Mouse (Mus musculus) small intestine, adult 2 months (tissue): Measurements from ENCODE around the gene Farp2. TPM values are rescaled to one million over a fixed set of nuclear protein-coding genes. Genes with fewer than 3 reads are reported as not detected.

ENCODE experiments used
- H3K27ac ChIP-seq: fragments of 200-500 bp; 2 replicates; pipeline ENCODE4 v1.5.1; 2012; ENCODE audit warnings: low read depth, low read length, control low read depth, inconsistent platforms; ENCODE audit not compliant: insufficient read depth
- H3K27me3 ChIP-seq: fragments of 200-500 bp; 2 replicates; pipeline ENCODE4 v1.6.1; 2012; ENCODE audit warnings: mild to moderate bottlenecking, moderate library complexity, low read length, inconsistent platforms; ENCODE audit not compliant: control insufficient read depth, insufficient read depth
- H3K36me3 ChIP-seq: fragments of 200-500 bp; 2 replicates; pipeline ENCODE4 v1.6.1; 2012; ENCODE audit warnings: mild to moderate bottlenecking, low read length, control low read depth, inconsistent platforms; ENCODE audit not compliant: control insufficient read depth, insufficient read depth
- H3K4me1 ChIP-seq: fragments of 200-500 bp; 2 replicates; pipeline ENCODE4 v1.6.1; 2012; ENCODE audit warnings: low read length, inconsistent platforms, mixed read lengths; ENCODE audit not compliant: control insufficient read depth, insufficient read depth, insufficient read length
- H3K4me3 ChIP-seq: fragments of 200-500 bp; 2 replicates; pipeline ENCODE4 v1.5.1; 2012; ENCODE audit warnings: low read depth, mild to moderate bottlenecking, control low read depth, inconsistent platforms, low read length, moderate library complexity
- CTCF ChIP-seq: fragments of 200-500 bp; IDR thresholded peaks from 2 replicates; pipeline ENCODE4 v1.5.1; 2012; ENCODE audit warnings: low read depth, mild to moderate bottlenecking, control low read depth, inconsistent platforms, low read length, moderate library complexity, mixed read lengths; ENCODE audit not compliant: insufficient replicate concordance, insufficient read length; ENCODE audit errors: extremely low read depth
- POLR2A ChIP-seq: fragments of 200-500 bp; IDR thresholded peaks from 2 replicates; pipeline ENCODE4 v1.6.1; 2012; ENCODE audit warnings: low read depth, mild to moderate bottlenecking, control low read depth, inconsistent platforms, low read length, moderate library complexity
- WGBS: fragments of 180-500 bp; shearing (Covaris S2); methylation state at CpG from one replicate; pipeline ENCODE4 v1.1.7; 2018; 5-methylcytosine and 5-hydroxymethylcytosine counted together
- polyA plus RNA-seq: library from polyadenylated mRNA; depleted of rRNA; stranded (reverse); fragments of >200 nt; gene quantifications from 2 replicates; pipeline ENCODE4 v1.2.3, GENCODE M21; 2012

The Farp2 gene
- polyA plus RNA-seq, 1 experiment, result 13.6 TPM

DNA sequence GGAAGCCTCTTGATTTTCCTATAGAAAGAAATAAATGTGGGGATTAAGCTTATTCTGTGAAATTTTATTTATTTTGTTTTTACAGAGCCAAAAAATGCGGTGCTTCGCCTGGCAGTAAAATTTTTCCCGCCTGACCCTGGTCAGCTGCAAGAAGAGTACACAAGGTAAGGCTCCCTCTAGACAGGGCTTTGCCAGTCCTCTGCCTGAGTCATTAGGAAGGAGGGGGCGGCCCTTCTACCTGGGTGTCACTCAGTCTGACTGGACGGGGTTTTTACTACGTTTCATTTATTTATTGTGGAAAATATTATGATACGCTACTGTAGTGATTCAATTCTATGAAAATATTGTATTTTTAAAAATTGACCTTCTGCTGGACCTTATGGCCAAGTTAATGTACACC is 51.3 kb downstream of the Farp2 start:
- no peaks in the 10 kb centered on the region for H3K27me3 ChIP-seq
- H3K4me3 ChIP-seq, result no peak overlapping the region
- 40% methylated on average over 7 of the region's 7 CpGs for WGBS
- no peak for TF ChIP-seq CTCF
- H3K4me1 ChIP-seq, result peaks cover 14% of the 10 kb centered on the region; the same call in 1 of the 2 replicates
- peak overlapping the region; percentile 44; the same call in 1 of the 2 replicates for H3K27ac ChIP-seq
- H3K36me3 ChIP-seq, result peaks cover 12% of the 10 kb centered on the region

- peaks cover 16% of the 10 kb centered on the region; the same call in 1 of the 2 replicates for H3K4me1 ChIP-seq
- H3K27ac ChIP-seq, result peak overlapping the region; percentile 44
- H3K4me3 ChIP-seq, result no peak overlapping the region
- no peaks in the 10 kb centered on the region for H3K27me3 ChIP-seq
- peaks cover 14% of the 10 kb centered on the region for H3K36me3 ChIP-seq
- TF ChIP-seq CTCF (no peak), POLR2A (no peak)
- 24% methylated on average over 1 of the region's 1 CpGs for WGBS
Observed at GRCm38 (mm10) chr1:93563649-93564048, 51.8 kb downstream of the Farp2 start.

DNA sequence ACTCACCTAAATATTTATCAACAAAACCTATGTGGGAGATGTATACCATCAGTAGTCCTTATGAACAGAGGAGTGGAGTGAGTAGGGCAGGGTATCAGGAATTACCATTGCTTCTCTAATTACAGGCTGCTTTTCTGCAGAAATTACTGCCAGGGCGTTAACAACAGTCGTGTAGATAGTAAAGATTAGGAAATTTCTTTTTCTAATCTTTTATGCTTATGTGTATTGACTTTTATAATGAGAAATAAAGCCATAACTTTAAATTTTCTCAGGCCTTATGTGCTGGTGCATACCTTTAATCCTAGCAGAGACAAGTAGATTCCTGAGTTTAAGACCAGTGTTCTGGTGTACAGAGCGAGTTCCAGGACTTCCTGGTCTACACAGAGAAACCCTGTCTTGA is 52.9 kb downstream of the Farp2 start:
- Histone ChIP-seq H3K4me3 (no peak overlapping the region), H3K27me3 (no peaks in the 10 kb centered on the region), H3K36me3 (peaks cover 16% of the 10 kb centered on the region), H3K27ac (no peak overlapping the region), H3K4me1 (peaks cover 16% of the 10 kb centered on the region; the same call in 1 of the 2 replicates)
- WGBS, result 55% methylated on average over 3 of the region's 3 CpGs
- no peak for TF ChIP-seq CTCF
- TF ChIP-seq POLR2A, result no peak

DNA sequence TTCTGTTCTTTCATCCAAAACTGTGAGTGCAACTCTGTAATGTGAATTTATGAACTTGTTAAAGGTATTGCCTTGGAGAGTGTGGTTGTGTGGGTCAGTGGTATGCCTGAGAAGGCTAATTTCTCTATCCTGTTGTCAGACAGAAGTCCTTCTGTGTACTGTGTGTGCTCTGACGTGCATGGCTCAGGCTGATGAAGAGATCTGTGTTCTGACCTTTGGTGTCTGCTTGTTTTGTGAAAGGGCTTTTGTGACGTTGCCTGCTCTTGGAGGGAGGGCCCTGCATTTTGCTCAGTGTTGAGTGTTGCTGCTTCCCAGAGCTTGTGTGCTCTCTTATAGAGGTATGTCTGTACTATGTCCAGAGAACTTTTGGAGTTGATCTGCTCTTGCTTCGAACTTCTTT is 55.1 kb downstream of the Farp2 start:
- Histone ChIP-seq H3K36me3 (peaks cover 30% of the 10 kb centered on the region), H3K27ac (peak overlapping the region; percentile 92), H3K4me3 (no peak overlapping the region), H3K27me3 (no peaks in the 10 kb centered on the region; the same call in 1 of the 2 replicates), H3K4me1 (peaks cover 16% of the 10 kb centered on the region; the same call in 1 of the 2 replicates)
- no peak for TF ChIP-seq CTCF
- TF ChIP-seq POLR2A, result no peak
- WGBS, result 29% methylated on average over 3 of the region's 3 CpGs

DNA sequence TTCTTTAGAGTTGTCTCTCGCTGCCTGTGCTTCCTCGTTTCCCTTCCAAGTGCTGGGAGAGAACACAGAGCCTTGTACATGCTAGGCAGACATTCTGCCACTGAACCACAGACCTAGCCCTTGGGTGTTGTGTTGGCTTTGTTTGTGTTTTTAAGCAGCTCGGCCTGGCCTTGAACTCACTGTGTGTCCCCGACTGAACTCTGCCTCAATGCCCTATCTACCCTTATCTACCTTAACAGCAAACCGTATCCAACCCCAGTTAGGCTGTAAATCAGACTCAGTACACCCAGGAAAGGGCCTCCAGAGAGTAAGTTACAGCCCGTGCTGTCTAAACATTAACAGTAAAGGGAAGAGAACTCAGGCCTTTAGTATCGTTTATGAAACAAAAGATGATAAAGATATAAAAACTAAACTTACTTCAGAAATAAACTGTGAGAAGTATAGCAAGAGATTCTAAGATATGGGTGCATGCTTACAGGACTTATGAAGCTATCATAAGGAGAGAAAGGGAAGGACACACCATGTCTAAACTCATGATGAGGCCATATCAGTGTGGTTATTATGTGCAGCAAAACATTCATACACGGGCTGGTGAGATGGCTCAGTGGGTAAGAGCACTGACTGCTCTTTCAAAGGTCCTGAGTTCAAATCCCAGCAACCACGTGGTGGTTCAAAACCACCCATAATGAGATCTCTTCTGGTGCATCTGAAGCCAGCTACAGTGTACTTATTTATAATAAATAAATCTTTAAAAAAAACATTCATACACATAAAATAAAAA is 56.0 kb downstream of the Farp2 start:
- TF ChIP-seq CTCF (no peak), POLR2A (no peak)
- 32% methylated on average over 9 of the region's 9 CpGs for WGBS
- Histone ChIP-seq H3K27ac (peak overlapping the region; percentile 92), H3K27me3 (no peaks in the 10 kb centered on the region; the same call in 1 of the 2 replicates), H3K36me3 (peaks cover 30% of the 10 kb centered on the region), H3K4me3 (no peak overlapping the region), H3K4me1 (peaks cover 16% of the 10 kb centered on the region; the same call in 1 of the 2 replicates)

DNA sequence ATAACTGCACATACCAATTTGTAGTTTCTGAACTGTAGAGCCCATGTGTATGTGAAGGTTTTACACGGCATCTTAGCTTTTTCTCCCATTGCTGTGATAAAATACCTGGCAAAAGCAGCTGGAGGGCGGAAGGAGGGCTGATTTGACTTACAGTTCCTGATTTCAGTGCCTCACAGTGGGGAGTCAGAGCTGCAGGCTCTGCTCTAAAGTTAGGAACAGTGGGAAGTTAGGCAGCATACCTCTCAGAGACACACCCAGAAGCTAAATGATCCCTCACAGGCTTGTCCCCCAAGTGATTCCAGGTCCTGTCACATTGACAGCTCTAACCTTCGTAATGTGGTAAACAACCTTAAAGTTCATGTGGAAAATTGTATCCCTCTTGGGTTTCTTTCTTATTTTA is 65.2 kb downstream of the Farp2 start:
- Histone ChIP-seq H3K27me3 (no peaks in the 10 kb centered on the region), H3K4me1 (no peaks in the 10 kb centered on the region), H3K27ac (no peak overlapping the region), H3K4me3 (no peak overlapping the region), H3K36me3 (peaks cover 42% of the 10 kb centered on the region)
- TF ChIP-seq CTCF, result no peak
- no peak for TF ChIP-seq POLR2A
- 94% methylated on average over 3 of the region's 3 CpGs for WGBS

DNA sequence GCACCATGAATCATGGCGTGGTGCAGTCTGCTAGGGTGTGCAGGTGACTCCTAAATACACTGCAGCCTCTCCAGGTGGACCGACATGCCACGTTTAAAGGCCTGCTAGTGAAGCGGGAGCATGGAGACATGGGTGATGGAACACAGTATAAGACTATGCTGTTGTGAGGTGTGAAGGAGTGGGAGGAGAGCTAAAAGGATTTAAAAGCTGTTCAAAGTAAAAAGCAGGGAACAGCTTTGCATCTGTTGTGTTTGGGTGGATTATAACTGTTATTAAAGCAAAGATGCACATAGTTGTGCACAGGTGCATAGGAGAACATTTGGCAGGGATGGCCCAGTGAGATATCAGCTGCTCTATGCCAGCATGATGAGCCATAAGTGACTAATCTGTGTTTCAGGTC is 66.0 kb downstream of the Farp2 start:
- Histone ChIP-seq H3K27ac (no peak overlapping the region), H3K36me3 (peaks cover 42% of the 10 kb centered on the region), H3K4me1 (no peaks in the 10 kb centered on the region), H3K27me3 (no peaks in the 10 kb centered on the region), H3K4me3 (no peak overlapping the region)
- TF ChIP-seq CTCF, result no peak
- TF ChIP-seq POLR2A, result no peak
- 89% methylated on average over 4 of the region's 4 CpGs for WGBS
